Mouse (Mus musculus): ENCODE results near the gene Fam43a. TPM values are rescaled to one million over a fixed set of nuclear protein-coding genes. Genes with fewer than 3 reads are reported as not detected.

Fam43a gene
- polyA plus RNA-seq, 1 experiment from 2014 or later, result 6.8 TPM

DNA sequence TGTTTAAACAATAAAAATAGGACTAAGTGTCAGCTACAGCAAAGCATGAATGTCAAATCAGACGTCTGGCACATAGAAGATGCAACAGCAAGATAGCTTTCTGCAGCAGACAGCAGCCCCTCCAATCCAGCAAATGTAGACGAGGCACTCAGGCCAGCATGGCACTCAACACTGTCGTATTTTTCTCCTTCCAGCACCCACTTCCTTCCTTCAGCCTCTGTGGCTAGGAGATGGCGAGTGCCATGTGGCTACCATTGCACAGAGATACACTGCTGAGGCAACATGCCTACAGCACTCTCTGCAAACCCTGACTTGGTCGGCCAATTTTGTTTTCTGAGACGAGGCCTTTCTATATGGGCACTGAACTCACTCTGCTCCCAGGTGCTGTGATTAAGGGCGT is 23.7 kb upstream of the Fam43a start:
- 73% methylated on average over 7 of the region's 7 CpGs for WGBS (ENCODE audit: insufficient replicate concordance)
- no peaks in the 10 kb centered on the region for H3K4me1 ChIP-seq (ENCODE audit: insufficient read depth)
- no peak for TF ChIP-seq EP300 (IDR thresholded peaks at IDR 0.05; ENCODE audit: low read depth)
- TF ChIP-seq CTCF (IDR thresholded peaks at IDR 0.05; ENCODE audit: low read depth), result no peak
- H3K9ac ChIP-seq (replicated peaks), result no peak overlapping the region
- no peak for DNase-seq
- no peaks in the 10 kb centered on the region for H3K9me3 ChIP-seq (ENCODE audit: low read length)
- ATAC-seq, result no peak
- H3K4me2 ChIP-seq (ENCODE audit: low read depth, low read length), result no peak overlapping the region
- H3K27me3 ChIP-seq (ENCODE audit: insufficient read depth, low read length), result no peaks in the 10 kb centered on the region
- peaks cover 72% of the 10 kb centered on the region for H3K36me3 ChIP-seq (replicated peaks; ENCODE audit: insufficient read depth, low read length)
- H3K4me3 ChIP-seq (ENCODE audit: low read depth, low read length), result no peak overlapping the region
- H3K27ac ChIP-seq (ENCODE audit: low read depth), result no peak overlapping the region

DNA sequence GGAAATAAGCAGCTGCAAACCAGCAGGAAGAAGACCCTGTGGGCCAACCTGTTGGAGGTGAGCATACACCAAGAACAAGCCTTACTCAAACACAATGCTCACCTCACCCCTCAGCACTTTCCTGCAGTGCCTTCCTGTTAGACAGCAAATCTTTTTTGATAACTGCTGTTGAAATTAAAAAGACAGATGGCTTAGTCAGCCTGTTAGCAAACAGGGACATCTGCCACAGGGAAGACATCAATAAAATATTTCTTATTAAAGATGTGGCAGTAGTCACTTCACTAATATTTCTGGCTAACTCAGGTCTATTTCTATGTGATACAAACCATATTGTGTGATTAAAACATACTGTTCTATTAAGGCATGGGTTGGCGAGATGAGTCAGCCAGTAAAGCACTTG is 23.1 kb upstream of the Fam43a start:
- Histone ChIP-seq H3K9me3 (ENCODE audit: low read length) (no peaks in the 10 kb centered on the region), H3K4me1 (ENCODE audit: insufficient read depth) (no peaks in the 10 kb centered on the region), H3K4me2 (ENCODE audit: low read depth, low read length) (no peak overlapping the region), H3K27ac (ENCODE audit: low read depth) (no peak overlapping the region), H3K27me3 (ENCODE audit: insufficient read depth, low read length) (no peaks in the 10 kb centered on the region), H3K36me3 (replicated peaks; ENCODE audit: insufficient read depth, low read length) (peaks cover 70% of the 10 kb centered on the region), H3K4me3 (ENCODE audit: low read depth, low read length) (no peak overlapping the region), H3K9ac (replicated peaks) (no peak overlapping the region)
- ATAC-seq (no peak), DNase-seq (no peak)
- TF ChIP-seq EP300 (IDR thresholded peaks at IDR 0.05; ENCODE audit: low read depth) (no peak), CTCF (IDR thresholded peaks at IDR 0.05; ENCODE audit: low read depth) (no peak)
- WGBS (ENCODE audit: insufficient replicate concordance), result 90% methylated on average over 1 of the region's 1 CpGs

DNA sequence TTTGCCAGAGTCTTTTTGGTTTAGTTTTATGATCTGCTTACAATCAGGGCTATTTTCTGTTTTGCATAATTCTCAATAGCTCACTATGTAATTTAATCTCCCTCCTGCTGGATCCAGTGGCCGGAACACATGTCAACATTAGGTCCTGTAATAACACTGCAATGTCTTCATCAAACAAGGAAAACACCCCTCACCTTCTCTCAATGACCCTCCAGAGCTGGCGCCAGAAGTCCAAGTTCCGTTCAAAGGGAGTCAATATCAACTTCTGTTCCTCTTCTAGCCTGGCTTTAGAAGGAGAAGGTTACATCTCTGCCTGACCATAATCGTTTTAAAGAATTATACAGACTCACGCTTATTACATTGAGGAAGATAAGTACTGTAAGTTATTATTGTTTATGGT is 18.8 kb upstream of the Fam43a start:
- no peak overlapping the region for H3K27ac ChIP-seq (ENCODE audit: low read depth)
- no peaks in the 10 kb centered on the region for H3K4me1 ChIP-seq (ENCODE audit: insufficient read depth)
- H3K4me3 ChIP-seq (ENCODE audit: low read depth, low read length), result no peak overlapping the region
- DNase-seq (no peak), ATAC-seq (no peak)
- TF ChIP-seq EP300 (IDR thresholded peaks at IDR 0.05; ENCODE audit: low read depth), result no peak
- no peak for TF ChIP-seq CTCF (IDR thresholded peaks at IDR 0.05; ENCODE audit: low read depth)
- H3K9ac ChIP-seq (replicated peaks), result no peak overlapping the region
- no peaks in the 10 kb centered on the region for H3K27me3 ChIP-seq (ENCODE audit: insufficient read depth, low read length)
- no peak overlapping the region for H3K4me2 ChIP-seq (ENCODE audit: low read depth, low read length)
- WGBS (ENCODE audit: insufficient replicate concordance), result 88% methylated on average over 5 of the region's 5 CpGs
- H3K36me3 ChIP-seq (replicated peaks; ENCODE audit: insufficient read depth, low read length), result peaks cover 82% of the 10 kb centered on the region
- H3K9me3 ChIP-seq (ENCODE audit: low read length), result no peaks in the 10 kb centered on the region

DNA sequence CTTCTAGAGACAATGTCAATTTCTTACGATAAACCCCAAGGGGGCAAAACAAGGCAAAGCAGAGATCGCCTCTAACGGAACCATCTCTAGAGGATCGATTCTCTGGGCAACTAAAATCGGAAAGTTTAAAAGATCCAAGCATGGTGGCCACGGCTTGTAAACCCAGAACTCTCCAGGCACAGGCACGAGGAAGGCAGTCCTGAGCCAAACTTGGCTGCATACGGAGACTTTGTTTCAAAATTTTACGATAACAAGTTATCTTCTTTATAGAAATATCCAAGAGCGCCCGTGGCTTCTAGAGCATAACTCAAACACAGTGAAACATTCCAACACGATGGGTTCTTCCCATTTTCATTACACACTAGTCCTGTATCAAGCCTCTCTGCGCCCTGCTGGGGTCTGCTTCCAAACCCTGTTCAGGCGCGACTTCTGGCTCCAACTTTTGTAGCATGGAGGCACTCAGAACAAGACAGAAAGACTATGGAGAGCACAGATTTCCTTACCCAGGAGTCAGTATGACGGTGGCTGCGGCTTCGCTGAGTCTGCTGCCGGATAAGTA is 12.5 kb upstream of the Fam43a start:
- TF ChIP-seq CTCF (IDR thresholded peaks at IDR 0.05; ENCODE audit: low read depth), result no peak
- TF ChIP-seq EP300 (IDR thresholded peaks at IDR 0.05; ENCODE audit: low read depth), result no peak
- WGBS (ENCODE audit: insufficient replicate concordance), result 1% methylated on average over 19 of the region's 19 CpGs
- no peaks in the 10 kb centered on the region for H3K27me3 ChIP-seq (ENCODE audit: insufficient read depth, low read length)
- ATAC-seq (peak; percentile 28), DNase-seq (no peak)
- peak overlapping the region; percentile 91 for H3K4me3 ChIP-seq (ENCODE audit: low read depth, low read length)
- H3K36me3 ChIP-seq (replicated peaks; ENCODE audit: insufficient read depth, low read length), result peaks cover 30% of the 10 kb centered on the region
- no peaks in the 10 kb centered on the region for H3K9me3 ChIP-seq (ENCODE audit: low read length)
- peak overlapping the region; percentile 84 for H3K9ac ChIP-seq (replicated peaks)
- H3K4me2 ChIP-seq (ENCODE audit: low read depth, low read length), result peak overlapping the region; percentile 89
- H3K4me1 ChIP-seq (ENCODE audit: insufficient read depth), result no peaks in the 10 kb centered on the region; the same call in 1 of the 2 replicates
- peak overlapping the region; percentile 78 for H3K27ac ChIP-seq (ENCODE audit: low read depth)

DNA sequence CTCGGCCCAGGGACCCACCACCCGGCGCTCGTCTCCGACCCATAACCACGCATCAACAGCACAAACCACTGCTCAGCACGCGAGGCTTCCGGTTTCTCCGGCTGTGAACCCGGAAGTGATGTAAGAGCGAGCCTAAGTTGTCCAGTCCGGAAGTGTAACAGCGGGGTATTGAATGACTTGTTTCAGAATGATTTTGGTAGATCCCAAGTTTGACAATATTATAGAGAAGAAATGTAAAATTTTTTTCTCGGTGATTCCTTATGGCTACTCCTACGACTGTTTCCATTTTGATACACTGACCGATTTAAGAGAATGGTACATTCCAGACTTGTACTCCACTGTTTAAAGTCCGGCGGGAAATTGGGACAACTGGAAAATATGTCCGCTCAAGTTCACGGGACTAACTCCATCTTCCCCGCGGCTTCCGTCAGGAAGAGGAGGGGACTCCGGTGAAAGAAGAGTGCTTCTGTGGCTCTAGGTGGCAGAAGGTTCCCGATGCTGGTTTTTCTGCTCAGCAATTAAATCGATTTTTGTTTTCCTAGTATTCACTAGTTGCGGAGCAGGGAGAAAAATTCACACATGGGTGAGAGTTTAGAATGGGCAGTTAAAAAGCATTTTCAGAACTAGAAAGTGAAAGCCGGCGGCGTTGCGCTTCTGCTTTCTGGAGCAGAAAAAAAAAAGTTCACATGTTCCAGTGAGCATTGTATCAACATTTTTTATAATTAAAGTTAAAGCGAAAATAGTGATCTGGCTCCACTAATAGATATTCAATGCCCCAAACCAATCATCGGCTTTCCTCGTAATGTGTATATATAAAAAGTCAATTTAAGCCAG is 11.8 kb upstream of the Fam43a start, which contains the start of gene Lsg1:
TSS of gene Lsg1 (minus strand) at position 99 of the 834 bp plus-strand sequence.
- ATAC-seq, result peak; percentile 97
- WGBS (ENCODE audit: insufficient replicate concordance), result 3% methylated on average over 35 of the region's 35 CpGs

More for the DNA sequence above, 11.8 kb upstream of the Fam43a start, which contains the start of gene Lsg1:
- Histone ChIP-seq H3K4me2 (ENCODE audit: low read depth, low read length) (peak within 1 kb of the TSS; percentile 89), H3K27me3 (ENCODE audit: insufficient read depth, low read length) (no peaks in the 10 kb centered on the region), H3K4me1 (ENCODE audit: insufficient read depth) (no peaks in the 10 kb centered on the region; the same call in 1 of the 2 replicates), H3K4me3 (ENCODE audit: low read depth, low read length) (peak within 1 kb of the TSS; percentile 91), H3K36me3 (replicated peaks; ENCODE audit: insufficient read depth, low read length) (peaks cover 23% of the 10 kb centered on the region), H3K9me3 (ENCODE audit: low read length) (no peaks in the 10 kb centered on the region), H3K27ac (ENCODE audit: low read depth) (peak within 1 kb of the TSS; percentile 78), H3K9ac (replicated peaks) (peak within 1 kb of the TSS; percentile 84)
- DNase-seq, result peak; percentile 89
- TF ChIP-seq CTCF (IDR thresholded peaks at IDR 0.05; ENCODE audit: low read depth) (peak; percentile 43), EP300 (IDR thresholded peaks at IDR 0.05; ENCODE audit: low read depth) (peak; percentile 92)

Data from liver, postnatal 0 days (tissue).